Mouse (Mus musculus) ES-Bruce4 (cell line): Measurements from ENCODE around the gene Chchd6.

Experiments used
- CTCF ChIP-seq: IDR thresholded peaks from one replicate; pipeline ENCODE4 v1.8.1; 2011; ENCODE audit warnings: low read depth, low read length
- EP300 ChIP-seq: IDR thresholded peaks from 2 replicates; pipeline ENCODE4 v1.6.1; 2011; ENCODE audit warnings: low read depth, low read length; ENCODE audit not compliant: insufficient read depth
- POLR2A ChIP-seq: IDR thresholded peaks from one replicate; pipeline ENCODE4 v1.8.1; 2011; ENCODE audit warnings: low read length; ENCODE audit not compliant: insufficient read depth

GRCm38 (mm10) chr6:89553012-89553704, 42.3 kb downstream of the Chchd6 start:
- TF ChIP-seq CTCF (peak; percentile 87), POLR2A (no peak), EP300 (no peak)
